Mouse (Mus musculus): Measurements from ENCODE around the gene Tmem248.

GRCm38 (mm10) chr5:130177871-130178270 lies 39.0 kb upstream of the Tmem248 start:
- no peak for TF ChIP-seq CTCF (IDR thresholded peaks at IDR 0.05)
- no peak for TF ChIP-seq POLR2A (IDR thresholded peaks at IDR 0.05; ENCODE audit: insufficient read depth, low read depth, low read length)
